Mouse (Mus musculus) hindbrain, embryonic 16.5 days (tissue): ENCODE measurements at regions not wholly inside any gene's neighbourhood (a gene's known extent, or its start where the extent isn't known, plus 50 kb on each side); places are given as distances from the start of the nearest gene placed in this dataset.
A peak's percentile ranks its signal among the peaks of the same experiment; 100 is the strongest.

Source experiments
- ATAC-seq: fragments of 200-750 bp; cut with Nextera tagmentation; 2 replicates; pipeline ENCODE4 v1.8.0; 2017; ENCODE audit warnings: moderate TSS enrichment, moderate library complexity
- H3K27ac ChIP-seq: fragments of 300-500 bp; sonication (generic); 2 replicates; pipeline ENCODE4 v1.5.1; 2014; ENCODE audit warnings: low read depth, mild to moderate bottlenecking, control low read depth, low read length, moderate library complexity
- H3K27me3 ChIP-seq: fragments of 300-500 bp; sonication (generic); replicated peaks from 2 replicates; pipeline ENCODE4 v1.6.1; 2014; ENCODE audit warnings: low read length; ENCODE audit not compliant: control insufficient read depth, insufficient read depth
- H3K36me3 ChIP-seq: fragments of 300-500 bp; sonication (generic); 2 replicates; pipeline ENCODE4 v1.6.1; 2014; ENCODE audit warnings: mild to moderate bottlenecking, low read length, moderate library complexity, mixed read lengths; ENCODE audit not compliant: control insufficient read depth, insufficient read depth
- H3K4me1 ChIP-seq: fragments of 300-500 bp; sonication (generic); 2 replicates; pipeline ENCODE4 v1.6.1; 2014; ENCODE audit warnings: low read depth, low read length; ENCODE audit not compliant: control insufficient read depth, insufficient read depth
- H3K4me2 ChIP-seq: fragments of 300-500 bp; sonication (generic); 2 replicates; pipeline ENCODE4 v1.6.1; 2014; ENCODE audit warnings: mild to moderate bottlenecking, low read length, control low read depth, moderate library complexity
- H3K4me3 ChIP-seq: fragments of 300-500 bp; sonication (generic); 2 replicates; pipeline ENCODE4 v1.5.1; 2014; ENCODE audit warnings: mild to moderate bottlenecking, low read length, control low read depth, moderate library complexity
- H3K9ac ChIP-seq: fragments of 300-500 bp; sonication (generic); 2 replicates; pipeline ENCODE4 v1.6.1; 2014; ENCODE audit warnings: low read depth, mild to moderate bottlenecking, control low read depth, low read length, moderate library complexity
- H3K9me3 ChIP-seq: fragments of 300-500 bp; sonication (generic); 2 replicates; pipeline ENCODE4 v1.6.1; 2014; ENCODE audit warnings: mild to moderate bottlenecking, low read length, moderate library complexity; ENCODE audit not compliant: control insufficient read depth
- WGBS: fragments of 180-500 bp; shearing (Covaris S2); extraction: QIAGEN DNeasy Blood & Tissue Kit; methylation state at CpG from one replicate; pipeline ENCODE4 v1.1.7; 2014; 5-methylcytosine and 5-hydroxymethylcytosine counted together

- Histone ChIP-seq H3K4me2 (no peak overlapping the region), H3K4me1 (peaks cover 6% of the 10 kb centered on the region; the same call in 1 of the 2 replicates), H3K27ac (no peak overlapping the region), H3K36me3 (no peaks in the 10 kb centered on the region), H3K9me3 (no peaks in the 10 kb centered on the region), H3K27me3 (no peaks in the 10 kb centered on the region), H3K4me3 (no peak overlapping the region), H3K9ac (no peak overlapping the region)
- ATAC-seq, result no peak
- whole genome bisulfite sequencing, result 92% methylated on average over 8 of the region's 8 CpGs
Measured at GRCm38 (mm10) chr13:37557183-37557582, 212.2 kb downstream of the Ly86 start.

GRCm38 (mm10) chr13:37557766-37558165 lies 212.8 kb downstream of the Ly86 start:
- WGBS, result 96% methylated on average over 5 of the region's 5 CpGs
- H3K4me1 ChIP-seq, result peaks cover 6% of the 10 kb centered on the region; the same call in 1 of the 2 replicates

DNA sequence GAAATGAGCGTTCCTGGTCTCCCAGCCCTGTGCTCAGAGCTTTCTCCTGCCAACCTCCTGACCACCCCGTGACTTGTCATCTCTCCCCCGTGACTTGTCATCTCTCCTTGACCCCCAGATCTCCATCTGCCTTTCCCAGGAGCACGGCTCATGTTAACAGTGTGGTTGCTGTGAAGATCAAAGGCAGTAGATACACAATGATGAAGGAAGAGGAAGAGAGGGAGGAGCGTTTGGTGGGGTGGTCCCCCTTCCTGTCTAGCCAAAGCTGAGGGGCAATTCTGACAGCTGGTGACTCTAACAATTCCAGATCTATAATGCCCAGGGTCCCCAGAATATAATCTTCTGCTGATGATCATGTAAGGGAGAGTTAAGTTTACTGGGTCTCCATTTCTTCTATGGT lies 214.0 kb downstream of the Ly86 start:
- ATAC-seq, result no peak
- H3K27me3 ChIP-seq, result no peaks in the 10 kb centered on the region
- WGBS, result 73% methylated on average over 5 of the region's 5 CpGs

More at GRCm38 (mm10) chr13:37557766-37558165, 212.8 kb downstream of the Ly86 start:
- no peaks in the 10 kb centered on the region for H3K27me3 ChIP-seq
- no peaks in the 10 kb centered on the region for H3K9me3 ChIP-seq
- H3K9ac ChIP-seq, result no peak overlapping the region
- ATAC-seq, result no peak
- no peak overlapping the region for H3K27ac ChIP-seq
- no peak overlapping the region for H3K4me3 ChIP-seq
- no peaks in the 10 kb centered on the region for H3K36me3 ChIP-seq
- H3K4me2 ChIP-seq, result no peak overlapping the region

DNA sequence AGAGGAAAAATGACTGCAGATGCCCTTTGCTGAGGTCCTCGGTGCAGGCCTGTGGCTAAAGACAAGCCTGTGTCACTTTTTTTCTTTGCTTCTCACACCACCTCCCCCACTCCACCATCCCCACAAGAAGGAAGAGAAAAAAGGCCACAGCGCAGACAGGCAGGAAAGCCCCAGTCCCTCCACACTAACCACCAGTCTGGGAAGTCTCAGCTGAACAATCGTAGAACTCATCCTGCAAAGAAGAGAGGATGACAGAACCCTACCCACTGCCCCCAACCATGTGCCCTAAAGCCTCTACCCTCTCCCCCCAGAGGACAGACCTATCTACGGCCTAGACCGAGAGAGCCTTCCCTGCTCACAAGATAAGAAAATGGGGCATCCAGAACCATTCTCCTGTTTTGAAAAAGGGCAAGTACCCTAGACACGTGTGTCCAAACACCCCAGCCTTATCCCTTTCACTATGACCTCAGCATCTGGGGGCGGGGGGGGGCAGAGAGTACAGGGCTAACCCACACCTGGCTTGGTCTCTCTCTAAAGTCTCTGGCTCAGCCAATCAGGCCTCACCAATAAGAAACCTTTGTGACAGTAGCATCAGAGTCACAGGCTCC lies 214.8 kb downstream of the Ly86 start:
- Histone ChIP-seq H3K9me3 (no peaks in the 10 kb centered on the region), H3K27me3 (no peaks in the 10 kb centered on the region), H3K4me1 (peaks cover 6% of the 10 kb centered on the region; the same call in 1 of the 2 replicates), H3K36me3 (no peaks in the 10 kb centered on the region), H3K9ac (no peak overlapping the region), H3K4me2 (no peak overlapping the region), H3K27ac (no peak overlapping the region), H3K4me3 (no peak overlapping the region)
- ATAC-seq, result no peak
- 69% methylated on average over 7 of the region's 7 CpGs for WGBS

More for the DNA sequence above, 214.0 kb downstream of the Ly86 start:
- Histone ChIP-seq H3K4me3 (no peak overlapping the region), H3K36me3 (no peaks in the 10 kb centered on the region), H3K9me3 (no peaks in the 10 kb centered on the region), H3K9ac (no peak overlapping the region), H3K27ac (no peak overlapping the region), H3K4me1 (peaks cover 6% of the 10 kb centered on the region; the same call in 1 of the 2 replicates), H3K4me2 (no peak overlapping the region)

DNA sequence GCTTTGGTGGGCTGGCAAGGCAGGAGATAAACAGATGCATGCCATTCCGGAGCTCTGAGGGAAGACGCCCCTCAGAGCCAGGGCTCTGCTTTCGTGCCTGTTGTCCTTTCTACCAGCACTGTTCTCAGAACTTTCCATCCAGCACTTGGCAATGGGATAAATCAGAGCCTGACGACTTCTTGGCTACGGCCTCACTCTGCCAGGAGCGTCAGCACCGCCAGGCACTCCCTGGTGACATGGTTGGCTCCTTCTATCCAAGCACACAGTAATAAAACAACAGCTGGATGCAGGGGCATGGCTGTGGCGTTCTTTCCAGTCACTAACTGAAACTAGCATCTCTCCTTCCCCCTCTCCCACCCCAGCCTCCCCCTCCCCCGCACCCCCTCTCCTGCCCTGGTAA lies 215.4 kb downstream of the Ly86 start:
- Histone ChIP-seq H3K27ac (no peak overlapping the region), H3K27me3 (no peaks in the 10 kb centered on the region)
- peak; percentile 51; the same call in 1 of the 2 replicates for ATAC-seq

DNA sequence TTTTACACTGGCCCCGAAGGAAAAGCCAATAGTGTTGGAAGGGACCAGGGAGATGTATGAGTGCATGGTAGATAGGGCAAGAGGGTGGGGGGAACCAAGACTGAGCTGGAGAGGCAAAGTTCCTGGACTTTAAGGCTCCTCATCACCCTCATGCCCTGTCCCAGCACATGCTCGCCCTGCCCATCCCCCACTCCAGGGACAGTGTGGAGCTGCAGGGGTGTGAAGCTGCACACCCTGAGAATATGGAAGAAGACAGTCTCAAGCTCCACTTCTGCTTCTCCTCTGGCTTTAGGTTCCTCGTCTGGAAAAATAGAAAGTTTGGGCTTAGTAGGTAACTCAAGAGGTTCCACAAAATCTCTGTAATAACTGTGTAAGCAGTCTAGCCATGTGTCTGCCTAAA lies 215.8 kb downstream of the Ly86 start:
- no peak overlapping the region for H3K4me2 ChIP-seq
- peaks cover 6% of the 10 kb centered on the region; the same call in 1 of the 2 replicates for H3K4me1 ChIP-seq
- H3K36me3 ChIP-seq, result no peaks in the 10 kb centered on the region
- H3K4me3 ChIP-seq, result no peak overlapping the region
- 0 out of 2 replicates have a peak, but pooled peaks have one; percentile 22 for ATAC-seq
- H3K9me3 ChIP-seq, result no peaks in the 10 kb centered on the region
- whole genome bisulfite sequencing, result 53% methylated on average over 3 of the region's 3 CpGs
- H3K9ac ChIP-seq, result no peak overlapping the region
- no peak overlapping the region for H3K27ac ChIP-seq
- H3K27me3 ChIP-seq, result no peaks in the 10 kb centered on the region

More for the DNA sequence above, 215.4 kb downstream of the Ly86 start:
- H3K9ac ChIP-seq, result no peak overlapping the region
- H3K9me3 ChIP-seq, result no peaks in the 10 kb centered on the region
- peaks cover 6% of the 10 kb centered on the region; the same call in 1 of the 2 replicates for H3K4me1 ChIP-seq
- WGBS, result 27% methylated on average over 9 of the region's 9 CpGs
- H3K4me3 ChIP-seq, result no peak overlapping the region
- H3K36me3 ChIP-seq, result no peaks in the 10 kb centered on the region
- H3K4me2 ChIP-seq, result no peak overlapping the region

DNA sequence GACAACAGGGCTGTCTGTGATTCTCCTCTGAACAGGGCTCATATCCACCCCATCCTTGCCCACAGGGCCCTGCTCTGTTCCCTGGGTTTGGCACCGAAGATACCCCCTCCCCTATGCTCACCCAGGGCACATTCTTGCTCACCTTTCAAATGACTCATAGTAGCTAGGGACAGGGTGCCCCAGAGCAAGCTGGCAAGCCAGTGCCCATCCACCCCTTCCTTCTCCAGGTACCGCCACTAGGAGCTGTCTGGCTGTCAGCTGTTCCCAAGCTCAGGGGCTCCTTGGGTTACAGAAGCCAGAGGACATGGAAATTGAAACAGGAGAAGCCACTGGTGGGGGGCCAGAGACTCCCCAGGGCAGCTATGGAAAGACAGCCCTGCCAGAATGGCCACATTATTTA lies 216.4 kb downstream of the Ly86 start:
- 0 out of 2 replicates have a peak, but pooled peaks have one; percentile 31 for ATAC-seq
- WGBS, result 65% methylated on average over 2 of the region's 2 CpGs

DNA sequence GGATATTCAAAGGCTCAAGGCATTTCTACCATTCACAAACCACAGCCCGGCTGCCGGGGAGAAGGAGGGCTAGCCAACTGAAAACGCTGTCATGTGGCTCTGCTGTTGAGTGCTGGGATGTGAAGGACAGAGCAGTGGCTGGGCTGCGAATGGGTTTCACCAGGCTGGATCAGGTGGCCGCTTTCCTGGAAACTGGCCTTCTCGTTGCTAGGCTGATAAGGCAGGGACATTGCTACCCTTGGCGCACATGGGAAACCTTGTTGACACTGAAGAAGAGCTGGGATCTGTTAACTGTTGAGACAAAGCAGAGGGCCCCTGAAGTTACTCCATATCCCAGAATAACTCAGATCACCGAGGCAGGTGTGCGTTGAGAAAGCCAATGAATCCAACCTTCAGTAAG lies 216.1 kb upstream of the Rreb1 start:
- WGBS, result 49% methylated on average over 9 of the region's 9 CpGs
- Histone ChIP-seq H3K9ac (no peak overlapping the region), H3K27ac (no peak overlapping the region), H3K9me3 (no peaks in the 10 kb centered on the region), H3K4me3 (no peak overlapping the region), H3K4me1 (peaks cover 6% of the 10 kb centered on the region; the same call in 1 of the 2 replicates), H3K36me3 (no peaks in the 10 kb centered on the region), H3K27me3 (no peaks in the 10 kb centered on the region), H3K4me2 (no peak overlapping the region)
- ATAC-seq, result 0 out of 2 replicates have a peak, but pooled peaks have one; percentile 31

More for the DNA sequence above, 216.4 kb downstream of the Ly86 start:
- H3K4me1 ChIP-seq, result peaks cover 6% of the 10 kb centered on the region; the same call in 1 of the 2 replicates
- H3K4me2 ChIP-seq, result no peak overlapping the region
- no peak overlapping the region for H3K27ac ChIP-seq
- no peak overlapping the region for H3K4me3 ChIP-seq
- H3K36me3 ChIP-seq, result no peaks in the 10 kb centered on the region
- H3K9me3 ChIP-seq, result no peaks in the 10 kb centered on the region
- H3K9ac ChIP-seq, result no peak overlapping the region
- H3K27me3 ChIP-seq, result no peaks in the 10 kb centered on the region

GRCm38 (mm10) chr13:37562652-37563051 lies 215.5 kb upstream of the Rreb1 start:
- Histone ChIP-seq H3K27me3 (no peaks in the 10 kb centered on the region), H3K9me3 (no peaks in the 10 kb centered on the region), H3K4me1 (peaks cover 6% of the 10 kb centered on the region; the same call in 1 of the 2 replicates), H3K4me2 (no peak overlapping the region), H3K4me3 (no peak overlapping the region), H3K36me3 (no peaks in the 10 kb centered on the region), H3K27ac (no peak overlapping the region), H3K9ac (no peak overlapping the region)
- 41% methylated on average over 5 of the region's 5 CpGs for WGBS
- no peak; the same call in 1 of the 2 replicates for ATAC-seq
